Mouse (Mus musculus) heart, embryonic 11.5 days (tissue): ENCODE results near the gene Tpmt. TPM values are rescaled to one million over a fixed set of nuclear protein-coding genes. Genes with fewer than 3 reads are reported as not detected.

Source experiments
- ATAC-seq: fragments of 200-750 bp; cut with Nextera tagmentation; replicated peaks from 2 replicates; pipeline ENCODE4 v1.8.0; 2017; ENCODE audit warnings: moderate library complexity; ENCODE audit not compliant: insufficient number of reproducible peaks, low FRiP score, low TSS enrichment
- H3K27ac ChIP-seq: fragments of 300-500 bp; sonication (generic); 2 replicates; pipeline ENCODE4 v1.5.1; 2014; ENCODE audit warnings: mild to moderate bottlenecking, low read depth, low read length
- H3K27me3 ChIP-seq: fragments of 300-500 bp; sonication (generic); 2 replicates; pipeline ENCODE4 v1.6.1; 2014; ENCODE audit warnings: mild to moderate bottlenecking, low read length, mixed read lengths; ENCODE audit not compliant: control insufficient read depth, insufficient read depth
- H3K36me3 ChIP-seq: fragments of 300-500 bp; sonication (generic); 2 replicates; pipeline ENCODE4 v1.6.1; 2014; ENCODE audit warnings: mild to moderate bottlenecking, low read length, moderate library complexity, mixed read lengths; ENCODE audit not compliant: control insufficient read depth, insufficient read depth
- H3K4me1 ChIP-seq: fragments of 300-500 bp; sonication (generic); 2 replicates; pipeline ENCODE4 v1.6.1; 2014; ENCODE audit warnings: low read length; ENCODE audit not compliant: control insufficient read depth, insufficient read depth
- H3K4me2 ChIP-seq: fragments of 300-500 bp; sonication (generic); 2 replicates; pipeline ENCODE4 v1.6.1; 2014; ENCODE audit warnings: mild to moderate bottlenecking, moderate library complexity
- H3K4me3 ChIP-seq: fragments of 300-500 bp; sonication (generic); 2 replicates; pipeline ENCODE4 v1.5.1; 2014; ENCODE audit warnings: low read depth, low read length
- H3K9ac ChIP-seq: fragments of 300-500 bp; sonication (generic); 2 replicates; pipeline ENCODE4 v1.6.1; 2014; ENCODE audit warnings: mild to moderate bottlenecking, low read depth, low read length, moderate library complexity
- H3K9me3 ChIP-seq: fragments of 300-500 bp; sonication (generic); replicated peaks from 2 replicates; pipeline ENCODE4 v1.6.1; 2016; ENCODE audit warnings: low read length; ENCODE audit not compliant: control insufficient read depth
- WGBS: fragments of 180-500 bp; shearing (Covaris S2); extraction: QIAGEN DNeasy Blood & Tissue Kit; methylation state at CpG from one replicate; pipeline ENCODE4 v1.1.7; 2014; ENCODE audit not compliant: insufficient replicate concordance; 5-methylcytosine and 5-hydroxymethylcytosine counted together
- polyA plus RNA-seq: library from polyadenylated mRNA; unstranded; fragments of >200 nt; fragmentation: Nextera tagmentation; extraction: Ambion mirVana; gene quantifications from 2 replicates; pipeline ENCODE4 v1.2.1, GENCODE M21; 2014

The Tpmt gene
- polyA plus RNA-seq, 1 experiment from 2014 or later, result 16.7 TPM

GRCm38 (mm10) chr13:47033602-47034001, 10.9 kb downstream of the Tpmt start:
- H3K4me2 ChIP-seq, result no peak overlapping the region
- H3K4me3 ChIP-seq, result no peak overlapping the region
- ATAC-seq, result no peak
- peaks cover 3% of the 10 kb centered on the region; the same call in 1 of the 2 replicates for H3K4me1 ChIP-seq
- H3K9me3 ChIP-seq, result no peaks in the 10 kb centered on the region
- H3K36me3 ChIP-seq, result no peaks in the 10 kb centered on the region
- H3K27ac ChIP-seq, result no peak overlapping the region
- H3K27me3 ChIP-seq, result no peaks in the 10 kb centered on the region
- H3K9ac ChIP-seq, result no peak overlapping the region
- WGBS, result 88% methylated on average over 4 of the region's 4 CpGs

DNA sequence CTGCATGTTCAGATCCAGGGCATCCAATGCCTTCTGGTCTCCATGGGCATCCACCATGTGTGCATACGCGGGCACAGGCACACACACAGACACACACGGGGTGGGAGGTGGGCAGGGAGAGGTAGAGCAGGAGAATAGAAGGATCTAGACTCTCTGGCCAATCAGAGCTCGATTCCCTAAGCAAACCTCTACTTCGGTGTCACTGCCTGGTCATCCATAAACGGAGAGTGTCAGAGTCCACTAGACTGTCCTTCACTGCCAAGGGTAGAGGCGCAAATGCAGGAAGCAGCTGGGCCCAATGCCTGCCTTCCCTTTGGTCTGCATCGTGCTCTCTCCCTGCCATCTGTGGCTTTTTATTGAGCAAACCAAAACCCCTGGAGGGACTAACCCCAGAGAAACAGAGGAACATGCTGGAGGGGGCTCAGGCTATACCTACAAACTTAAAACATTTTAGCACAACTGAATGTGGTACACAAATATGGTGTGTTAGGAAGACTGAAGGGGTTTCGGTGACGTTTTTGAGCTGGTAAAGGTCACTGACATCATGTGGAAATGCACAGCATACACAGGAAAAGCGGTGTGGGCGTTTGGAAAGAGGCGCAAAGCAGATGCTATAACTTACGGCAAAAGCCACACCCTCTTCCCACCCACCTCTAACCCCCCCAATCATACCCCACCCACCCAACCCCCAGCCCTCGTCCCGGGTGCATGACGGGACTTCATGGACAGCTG, 14.0 kb downstream of the Tpmt start:
- no peak overlapping the region for H3K27ac ChIP-seq
- no peaks in the 10 kb centered on the region for H3K9me3 ChIP-seq
- WGBS, result 85% methylated on average over 17 of the region's 17 CpGs
- H3K4me1 ChIP-seq, result peaks cover 3% of the 10 kb centered on the region; the same call in 1 of the 2 replicates
- H3K4me3 ChIP-seq, result no peak overlapping the region
- no peak overlapping the region for H3K4me2 ChIP-seq
- no peak for ATAC-seq
- no peaks in the 10 kb centered on the region for H3K36me3 ChIP-seq
- H3K27me3 ChIP-seq, result no peaks in the 10 kb centered on the region
- no peak overlapping the region for H3K9ac ChIP-seq

- Histone ChIP-seq H3K36me3 (no peaks in the 10 kb centered on the region), H3K27me3 (no peaks in the 10 kb centered on the region), H3K4me3 (no peak overlapping the region), H3K4me1 (no peaks in the 10 kb centered on the region), H3K27ac (no peak overlapping the region), H3K4me2 (no peak overlapping the region), H3K9ac (no peak overlapping the region), H3K9me3 (no peaks in the 10 kb centered on the region)
- 77% methylated on average over 7 of the region's 7 CpGs for WGBS
- ATAC-seq, result no peak
These were observed 23.7 kb downstream of the Tpmt start for GRCm38 (mm10) chr13:47020798-47021197.

- no peak for ATAC-seq
- H3K27ac ChIP-seq, result no peak overlapping the region
These were observed 24.8 kb downstream of the Tpmt start for GRCm38 (mm10) chr13:47019774-47020173.

GRCm38 (mm10) chr13:47017259-47017658, 27.3 kb downstream of the Tpmt start:
- H3K4me3 ChIP-seq, result no peak overlapping the region
- H3K4me1 ChIP-seq, result 0 out of 2 replicates have a peak, but pooled peaks cover 3% of the 10 kb centered on the region
- no peak overlapping the region for H3K4me2 ChIP-seq
- H3K27ac ChIP-seq, result no peak overlapping the region
- ATAC-seq, result no peak
- no peaks in the 10 kb centered on the region for H3K36me3 ChIP-seq
- peaks cover 5% of the 10 kb centered on the region; the same call in 1 of the 2 replicates for H3K27me3 ChIP-seq
- no peaks in the 10 kb centered on the region for H3K9me3 ChIP-seq
- H3K9ac ChIP-seq, result no peak overlapping the region
- WGBS, result 33% methylated on average over 5 of the region's 5 CpGs

More at GRCm38 (mm10) chr13:47019774-47020173, 24.8 kb downstream of the Tpmt start:
- H3K9me3 ChIP-seq, result no peaks in the 10 kb centered on the region
- WGBS, result 81% methylated on average over 7 of the region's 7 CpGs
- H3K36me3 ChIP-seq, result no peaks in the 10 kb centered on the region
- no peak overlapping the region for H3K4me2 ChIP-seq
- H3K9ac ChIP-seq, result no peak overlapping the region
- no peaks in the 10 kb centered on the region for H3K4me1 ChIP-seq
- no peaks in the 10 kb centered on the region for H3K27me3 ChIP-seq
- H3K4me3 ChIP-seq, result no peak overlapping the region

DNA sequence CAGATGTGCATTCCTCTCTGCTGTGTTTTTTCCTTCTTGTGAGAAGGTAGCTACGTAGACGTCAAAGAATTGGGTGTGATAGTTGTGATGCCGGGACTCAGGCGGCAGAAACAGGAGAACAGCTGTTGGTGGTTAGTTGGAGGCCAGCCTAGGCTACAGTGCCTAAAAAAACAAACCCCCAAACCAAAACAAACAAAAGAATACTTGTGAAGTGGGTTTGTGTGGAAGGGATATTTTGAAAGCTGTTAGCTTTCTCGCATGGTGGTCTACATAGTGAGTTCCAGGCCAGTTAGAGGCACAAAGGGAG, 29.4 kb downstream of the Tpmt start:
- H3K9ac ChIP-seq, result no peak overlapping the region
- peaks cover 5% of the 10 kb centered on the region; the same call in 1 of the 2 replicates for H3K27me3 ChIP-seq
- no peak for ATAC-seq
- 60% methylated on average over 5 of the region's 5 CpGs for WGBS
- 0 out of 2 replicates have a peak, but pooled peaks cover 3% of the 10 kb centered on the region for H3K4me1 ChIP-seq
- peaks cover 3% of the 10 kb centered on the region for H3K9me3 ChIP-seq
- peak overlapping the region; percentile 47; the same call in 1 of the 2 replicates for H3K4me3 ChIP-seq
- H3K27ac ChIP-seq, result no peak overlapping the region
- peak overlapping the region; percentile 77 for H3K4me2 ChIP-seq
- no peaks in the 10 kb centered on the region for H3K36me3 ChIP-seq

- H3K27ac ChIP-seq, result no peak within 1 kb of the TSS
- ATAC-seq, result peak; percentile 65; the same call in 1 of the 2 replicates
- peak within 1 kb of the TSS; percentile 77 for H3K4me2 ChIP-seq
- no peaks in the 10 kb centered on the region for H3K36me3 ChIP-seq
- 4% methylated on average over 66 of the region's 73 CpGs for WGBS
- peaks cover 5% of the 10 kb centered on the region; the same call in 1 of the 2 replicates for H3K27me3 ChIP-seq
- peak within 1 kb of the TSS; percentile 47 for H3K4me3 ChIP-seq
- 0 out of 2 replicates have a peak, but pooled peaks cover 3% of the 10 kb centered on the region for H3K4me1 ChIP-seq
- H3K9me3 ChIP-seq, result peaks cover 8% of the 10 kb centered on the region
- peak within 1 kb of the TSS; percentile 58 for H3K9ac ChIP-seq
These were observed 30.0 kb downstream of the Tpmt start, which contains the start of gene Nhlrc1 for GRCm38 (mm10) chr13:47014334-47015194. Nhlrc1 (minus strand) TSS chr13:47014850.

GRCm38 (mm10) chr13:47013740-47014139, 30.8 kb downstream of the Tpmt start:
- H3K4me2 ChIP-seq, result peak overlapping the region; percentile 77
- no peak overlapping the region for H3K27ac ChIP-seq
- H3K4me3 ChIP-seq, result peak overlapping the region; percentile 47
- peaks cover 5% of the 10 kb centered on the region; the same call in 1 of the 2 replicates for H3K27me3 ChIP-seq
- no peak overlapping the region; the same call in 1 of the 2 replicates for H3K9ac ChIP-seq
- H3K4me1 ChIP-seq, result 0 out of 2 replicates have a peak, but pooled peaks cover 3% of the 10 kb centered on the region
- ATAC-seq, result no peak
- peaks cover 11% of the 10 kb centered on the region for H3K9me3 ChIP-seq
- H3K36me3 ChIP-seq, result no peaks in the 10 kb centered on the region
- 55% methylated on average over 10 of the region's 10 CpGs for WGBS
